Mouse (Mus musculus): ENCODE data around the gene 4933411K16Rik. TPM values are rescaled to one million over a fixed set of nuclear protein-coding genes. Genes with fewer than 3 reads are reported as not detected.

Gene 4933411K16Rik
- polyA plus RNA-seq, 1 experiment from 2014 or later, result 0.13 TPM

GRCm38 (mm10) chr19:42043988-42044387, 8.1 kb upstream of the 4933411K16Rik start:
- 94% methylated on average over 6 of the region's 6 CpGs for WGBS
- ATAC-seq (replicated peaks; ENCODE audit: low FRiP score), result no peak

GRCm38 (mm10) chr19:42045269-42046102, 6.6 kb upstream of the 4933411K16Rik start, which contains the start of gene Hoga1:
Gene Hoga1, plus strand, starts transcription at chr19:42045610.
- WGBS, result 28% methylated on average over 23 of the region's 23 CpGs

More at GRCm38 (mm10) chr19:42043988-42044387, 8.1 kb upstream of the 4933411K16Rik start:
- no peaks in the 10 kb centered on the region for H3K36me3 ChIP-seq (ENCODE audit: control insufficient read depth, insufficient read depth, low read length)
- no peak for DNase-seq (ENCODE audit: low spot score)
- H3K9ac ChIP-seq (ENCODE audit: low read length), result no peak overlapping the region
- H3K4me2 ChIP-seq (ENCODE audit: low read depth, low read length, severe bottlenecking), result no peak overlapping the region
- H3K27ac ChIP-seq (ENCODE audit: low read depth, low read length), result no peak overlapping the region
- H3K4me3 ChIP-seq (ENCODE audit: low read depth, low read length), result no peak overlapping the region
- H3K27me3 ChIP-seq (ENCODE audit: control insufficient read depth, insufficient read depth, low read length), result no peaks in the 10 kb centered on the region
- H3K4me1 ChIP-seq (replicated peaks; ENCODE audit: control insufficient read depth, insufficient read depth, low read length), result no peaks in the 10 kb centered on the region
- H3K9me3 ChIP-seq (ENCODE audit: control insufficient read depth, low read length), result no peaks in the 10 kb centered on the region

DNA sequence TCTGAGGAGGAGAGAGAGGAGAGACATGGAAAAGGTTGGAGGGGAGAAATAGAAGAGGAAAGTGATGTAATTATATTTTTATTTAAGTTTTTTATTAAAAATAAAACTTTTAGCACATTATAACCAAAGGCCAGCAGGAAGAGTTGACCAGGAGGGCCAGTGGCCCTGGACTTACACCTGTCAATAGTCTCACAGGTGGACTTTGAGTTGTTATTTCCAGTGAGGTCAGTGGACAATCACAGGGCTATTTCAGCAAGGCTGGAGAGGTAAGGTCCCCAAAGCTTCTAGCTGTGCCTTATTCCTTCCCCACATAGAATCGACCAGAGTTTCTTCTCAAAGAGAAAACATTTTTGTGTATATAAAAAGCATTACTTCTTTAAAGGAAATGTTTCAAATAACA, 1.8 kb upstream of the 4933411K16Rik start:
- H3K27me3 ChIP-seq (ENCODE audit: control insufficient read depth, insufficient read depth, low read length), result no peaks in the 10 kb centered on the region
- H3K4me2 ChIP-seq (ENCODE audit: low read depth, low read length, severe bottlenecking), result no peak overlapping the region
- no peak for DNase-seq (ENCODE audit: low spot score)
- H3K9me3 ChIP-seq (ENCODE audit: control insufficient read depth, low read length), result no peaks in the 10 kb centered on the region
- WGBS, result 82% methylated on average over 1 of the region's 1 CpGs
- H3K36me3 ChIP-seq (ENCODE audit: control insufficient read depth, insufficient read depth, low read length), result no peaks in the 10 kb centered on the region
- no peak for ATAC-seq (replicated peaks; ENCODE audit: low FRiP score)
- no peak overlapping the region for H3K27ac ChIP-seq (ENCODE audit: low read depth, low read length)
- H3K9ac ChIP-seq (ENCODE audit: low read length), result no peak overlapping the region
- H3K4me1 ChIP-seq (replicated peaks; ENCODE audit: control insufficient read depth, insufficient read depth, low read length), result no peaks in the 10 kb centered on the region
- H3K4me3 ChIP-seq (ENCODE audit: low read depth, low read length), result no peak overlapping the region

More at GRCm38 (mm10) chr19:42045269-42046102, 6.6 kb upstream of the 4933411K16Rik start, which contains the start of gene Hoga1:
- no peaks in the 10 kb centered on the region for H3K4me1 ChIP-seq (replicated peaks; ENCODE audit: control insufficient read depth, insufficient read depth, low read length)
- H3K4me3 ChIP-seq (ENCODE audit: low read depth, low read length), result peak within 1 kb of the TSS; percentile 29
- peak within 1 kb of the TSS; percentile 24; the same call in 1 of the 2 replicates for H3K9ac ChIP-seq (ENCODE audit: low read length)
- no peak within 1 kb of the TSS for H3K27ac ChIP-seq (ENCODE audit: low read depth, low read length)
- H3K27me3 ChIP-seq (ENCODE audit: control insufficient read depth, insufficient read depth, low read length), result no peaks in the 10 kb centered on the region
- peak; percentile 89 for ATAC-seq (replicated peaks; ENCODE audit: low FRiP score)
- H3K36me3 ChIP-seq (ENCODE audit: control insufficient read depth, insufficient read depth, low read length), result no peaks in the 10 kb centered on the region
- DNase-seq (ENCODE audit: low spot score), result peak; percentile 86
- peak within 1 kb of the TSS; percentile 44 for H3K4me2 ChIP-seq (ENCODE audit: low read depth, low read length, severe bottlenecking)
- H3K9me3 ChIP-seq (ENCODE audit: control insufficient read depth, low read length), result no peaks in the 10 kb centered on the region

GRCm38 (mm10) chr19:42051351-42051750, 697 bp upstream of the 4933411K16Rik start:
- Histone ChIP-seq H3K4me1 (replicated peaks; ENCODE audit: control insufficient read depth, insufficient read depth, low read length) (no peaks in the 10 kb centered on the region), H3K36me3 (ENCODE audit: control insufficient read depth, insufficient read depth, low read length) (no peaks in the 10 kb centered on the region), H3K9ac (ENCODE audit: low read length) (no peak overlapping the region), H3K4me3 (ENCODE audit: low read depth, low read length) (no peak overlapping the region), H3K27ac (ENCODE audit: low read depth, low read length) (no peak overlapping the region), H3K27me3 (ENCODE audit: control insufficient read depth, insufficient read depth, low read length) (no peaks in the 10 kb centered on the region), H3K4me2 (ENCODE audit: low read depth, low read length, severe bottlenecking) (no peak overlapping the region), H3K9me3 (ENCODE audit: control insufficient read depth, low read length) (no peaks in the 10 kb centered on the region)
- WGBS, result 89% methylated on average over 3 of the region's 3 CpGs
- no peak for DNase-seq (ENCODE audit: low spot score)
- ATAC-seq (replicated peaks; ENCODE audit: low FRiP score), result no peak

DNA sequence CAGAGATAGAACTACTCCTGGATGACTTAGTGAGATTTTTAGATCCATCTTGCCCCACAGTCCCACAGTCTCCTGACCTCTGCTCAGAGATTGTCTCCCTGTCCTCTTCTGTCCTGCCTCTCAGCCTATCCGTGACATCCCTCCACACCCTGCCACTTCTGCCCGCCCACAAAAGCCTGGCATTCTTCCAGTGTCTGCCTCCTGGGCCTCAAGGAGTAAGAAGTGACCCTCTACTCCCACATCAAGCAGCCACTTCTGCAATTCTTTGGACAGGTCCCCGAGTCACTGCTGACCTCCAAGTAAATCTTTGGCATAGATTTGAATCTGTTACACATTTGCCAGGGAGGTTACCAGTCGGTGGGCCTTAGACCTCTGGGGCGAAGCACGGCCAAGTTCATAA, 2.2 kb downstream of the 4933411K16Rik start:
- Histone ChIP-seq H3K4me1 (replicated peaks; ENCODE audit: control insufficient read depth, insufficient read depth, low read length) (no peaks in the 10 kb centered on the region), H3K4me3 (ENCODE audit: low read depth, low read length) (no peak overlapping the region), H3K4me2 (ENCODE audit: low read depth, low read length, severe bottlenecking) (no peak overlapping the region), H3K9me3 (ENCODE audit: control insufficient read depth, low read length) (no peaks in the 10 kb centered on the region), H3K27ac (ENCODE audit: low read depth, low read length) (no peak overlapping the region), H3K9ac (ENCODE audit: low read length) (no peak overlapping the region), H3K27me3 (ENCODE audit: control insufficient read depth, insufficient read depth, low read length) (no peaks in the 10 kb centered on the region), H3K36me3 (ENCODE audit: control insufficient read depth, insufficient read depth, low read length) (no peaks in the 10 kb centered on the region)
- DNase-seq (ENCODE audit: low spot score) (no peak), ATAC-seq (replicated peaks; ENCODE audit: low FRiP score) (no peak)
- WGBS, result 85% methylated on average over 6 of the region's 6 CpGs

DNA sequence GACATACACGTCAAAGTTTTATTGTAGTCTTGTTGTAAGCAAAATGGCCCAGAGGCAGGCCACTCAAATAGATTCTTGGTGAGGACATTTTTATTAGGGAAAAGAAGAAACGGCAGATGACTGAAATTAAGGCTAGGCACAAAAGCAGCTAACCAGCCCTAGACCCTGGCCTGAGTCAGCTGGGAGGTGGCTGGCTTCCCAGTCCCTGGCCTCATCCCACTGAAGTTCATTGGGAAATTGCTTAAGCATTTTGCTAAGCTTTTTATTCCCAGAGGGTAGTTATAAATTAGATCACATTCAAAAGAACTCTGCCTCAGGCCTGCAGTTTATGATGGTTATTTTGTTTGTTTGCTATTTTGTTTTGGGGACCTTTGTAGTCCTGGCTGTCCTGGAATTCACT, 3.8 kb downstream of the 4933411K16Rik start:
- H3K4me3 ChIP-seq (ENCODE audit: low read depth, low read length), result no peak overlapping the region
- no peaks in the 10 kb centered on the region for H3K9me3 ChIP-seq (ENCODE audit: control insufficient read depth, low read length)
- H3K4me2 ChIP-seq (ENCODE audit: low read depth, low read length, severe bottlenecking), result no peak overlapping the region
- DNase-seq (ENCODE audit: low spot score) (no peak), ATAC-seq (replicated peaks; ENCODE audit: low FRiP score) (no peak)
- no peaks in the 10 kb centered on the region for H3K36me3 ChIP-seq (ENCODE audit: control insufficient read depth, insufficient read depth, low read length)
- no peaks in the 10 kb centered on the region for H3K27me3 ChIP-seq (ENCODE audit: control insufficient read depth, insufficient read depth, low read length)
- H3K27ac ChIP-seq (ENCODE audit: low read depth, low read length), result no peak overlapping the region
- WGBS, result 90% methylated on average over 2 of the region's 2 CpGs
- H3K4me1 ChIP-seq (replicated peaks; ENCODE audit: control insufficient read depth, insufficient read depth, low read length), result no peaks in the 10 kb centered on the region
- no peak overlapping the region for H3K9ac ChIP-seq (ENCODE audit: low read length)

- no peaks in the 10 kb centered on the region for H3K36me3 ChIP-seq (ENCODE audit: control insufficient read depth, insufficient read depth, low read length)
- H3K27me3 ChIP-seq (ENCODE audit: control insufficient read depth, insufficient read depth, low read length), result no peaks in the 10 kb centered on the region
- no peak overlapping the region for H3K4me3 ChIP-seq (ENCODE audit: low read depth, low read length)
- WGBS, result 87% methylated on average over 6 of the region's 6 CpGs
- DNase-seq (ENCODE audit: low spot score), result no peak
- ATAC-seq (replicated peaks; ENCODE audit: low FRiP score), result no peak
- no peaks in the 10 kb centered on the region for H3K9me3 ChIP-seq (ENCODE audit: control insufficient read depth, low read length)
- H3K27ac ChIP-seq (ENCODE audit: low read depth, low read length), result no peak overlapping the region
- H3K9ac ChIP-seq (ENCODE audit: low read length), result no peak overlapping the region
- no peaks in the 10 kb centered on the region for H3K4me1 ChIP-seq (replicated peaks; ENCODE audit: control insufficient read depth, insufficient read depth, low read length)
- no peak overlapping the region for H3K4me2 ChIP-seq (ENCODE audit: low read depth, low read length, severe bottlenecking)
Measured at GRCm38 (mm10) chr19:42056719-42057409, 4.8 kb downstream of the 4933411K16Rik start.

- Histone ChIP-seq H3K27me3 (ENCODE audit: control insufficient read depth, insufficient read depth, low read length) (no peaks in the 10 kb centered on the region), H3K36me3 (ENCODE audit: control insufficient read depth, insufficient read depth, low read length) (no peaks in the 10 kb centered on the region), H3K4me3 (ENCODE audit: low read depth, low read length) (no peak overlapping the region), H3K27ac (ENCODE audit: low read depth, low read length) (no peak overlapping the region), H3K4me1 (replicated peaks; ENCODE audit: control insufficient read depth, insufficient read depth, low read length) (no peaks in the 10 kb centered on the region), H3K9me3 (ENCODE audit: control insufficient read depth, low read length) (no peaks in the 10 kb centered on the region), H3K4me2 (ENCODE audit: low read depth, low read length, severe bottlenecking) (no peak overlapping the region), H3K9ac (ENCODE audit: low read length) (no peak overlapping the region)
- DNase-seq (ENCODE audit: low spot score) (no peak), ATAC-seq (replicated peaks; ENCODE audit: low FRiP score) (no peak)
- WGBS, result 76% methylated on average over 7 of the region's 7 CpGs
Measured at GRCm38 (mm10) chr19:42058426-42058825, 6.4 kb downstream of the 4933411K16Rik start.

Data from forebrain, embryonic 11.5 days (tissue).